Mouse (Mus musculus) cerebellum, postnatal 25 days (tissue): Measurements from ENCODE around the gene Antxrl.

Experiments used
- DNase-seq, 2 experiments: peaks; one replicate each; pipeline ENCODE4 v3.0.0; 2021; ENCODE audit warnings: mixed read lengths in 2 of 2

Antxrl gene

GRCm38 (mm10) chr14:34052516-34052915 lies at the start of gene Antxrl:
Antxrl (plus strand) TSS chr14:34052707.
- DNase-seq, result no peak

DNA sequence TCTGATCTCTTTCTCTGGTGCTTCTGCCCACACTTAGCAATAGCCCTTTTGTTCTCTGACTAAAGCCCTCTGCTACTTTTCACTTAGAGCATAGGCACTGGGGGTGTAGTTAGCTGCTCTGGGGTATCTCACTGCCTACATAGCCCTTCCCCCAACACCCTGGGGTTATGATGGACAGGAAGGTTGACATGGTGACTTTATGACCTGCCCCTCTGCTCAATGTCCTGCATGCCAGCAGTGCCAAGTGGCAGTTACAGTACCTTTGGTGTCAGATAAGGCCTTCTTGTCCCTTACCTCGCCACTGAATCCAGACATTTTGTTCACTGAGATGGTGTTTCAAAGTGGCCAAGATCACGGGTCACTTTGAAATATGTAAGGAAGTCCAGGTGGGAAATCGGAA lies 37.4 kb upstream of the Antxrl start, which contains the start of gene Gm30083:
Gene Gm30083 (minus strand): TSS at position 120 of the 400 bp plus-strand sequence.
- no peak for DNase-seq

- no peak for DNase-seq
These were observed 36.1 kb upstream of the Antxrl start, which contains the start of gene Gm5460 for GRCm38 (mm10) chr14:34016381-34016780. Gm5460 (plus strand) TSS chr14:34016758.

DNA sequence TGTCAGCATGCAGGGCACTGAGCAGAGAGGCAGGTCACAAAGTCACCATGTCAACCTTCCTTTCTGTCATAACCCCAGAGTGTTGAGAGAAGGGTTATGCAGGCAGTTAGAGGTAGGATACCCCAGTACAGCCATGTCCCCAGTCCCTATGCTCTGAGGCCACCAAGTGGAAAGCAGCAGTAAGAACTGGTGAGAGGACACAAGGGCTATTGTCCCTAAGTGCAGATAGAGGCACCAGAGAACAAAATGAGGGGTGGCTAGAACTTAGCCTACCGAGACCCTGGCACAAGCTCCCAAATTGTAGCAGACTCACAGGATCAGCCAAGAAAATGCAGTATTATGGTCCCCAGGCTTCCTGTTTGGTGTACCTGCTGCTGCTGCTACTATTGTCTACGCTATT lies 35.6 kb upstream of the Antxrl start:
- no peak for DNase-seq

DNA sequence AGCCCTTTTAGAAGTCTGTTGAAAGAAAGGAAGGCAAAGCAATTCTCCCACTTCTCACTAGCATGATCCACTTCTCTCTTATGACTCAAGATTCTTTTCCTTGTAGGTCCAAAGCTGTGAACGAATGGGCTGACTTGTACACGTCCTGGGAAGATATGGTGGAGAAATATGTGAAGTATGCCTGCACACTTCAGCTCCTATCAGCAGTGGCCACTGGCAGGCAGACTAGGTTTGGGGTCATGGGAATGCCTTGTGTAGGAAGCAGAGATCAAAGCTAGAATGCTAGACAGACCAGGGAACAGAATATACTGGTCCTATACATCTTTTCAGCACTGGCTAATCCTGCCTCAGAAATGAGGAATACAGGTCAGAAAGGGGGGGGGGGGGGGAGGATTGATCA lies 25.8 kb upstream of the Antxrl start:
- no peak for DNase-seq

DNA sequence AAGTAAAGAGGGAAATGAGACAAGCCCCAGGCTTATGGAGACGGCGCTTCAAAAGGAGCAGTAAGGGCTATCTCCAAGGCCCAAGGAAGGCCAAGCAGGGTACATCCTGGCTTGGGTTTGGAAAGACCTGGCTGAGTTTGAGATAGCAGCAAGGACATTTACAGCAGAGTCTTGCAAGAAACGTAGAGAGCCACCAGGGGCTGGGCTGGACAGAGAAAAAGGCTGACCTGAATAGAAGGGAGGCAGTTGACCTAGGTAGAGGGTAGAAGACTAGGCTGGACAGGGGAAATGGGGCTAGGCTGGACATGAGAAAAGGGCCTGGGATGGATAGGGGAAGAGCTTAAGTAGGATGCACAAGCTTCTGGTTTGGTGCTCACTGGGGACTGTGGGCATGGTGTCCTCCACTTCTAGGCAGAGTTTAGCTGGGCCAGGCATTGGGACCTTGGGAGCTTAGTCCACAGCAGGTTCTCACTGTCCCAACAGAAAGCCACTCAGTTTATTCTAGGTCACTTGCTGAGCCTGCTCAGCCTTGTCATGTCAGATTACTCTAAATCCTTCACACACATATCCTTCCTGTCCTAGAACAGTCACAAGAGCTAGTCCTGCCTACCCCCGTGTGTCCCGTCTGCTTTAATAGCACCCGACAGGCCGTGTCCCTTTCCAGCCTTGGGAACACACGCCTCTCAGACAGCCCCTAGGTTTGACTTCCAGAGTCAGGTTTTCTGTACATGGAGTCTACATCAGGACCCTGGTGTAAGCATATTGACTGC lies 18.5 kb upstream of the Antxrl start:
- no peak for DNase-seq

- no peak for DNase-seq
These were observed 11.3 kb upstream of the Antxrl start for GRCm38 (mm10) chr14:34041241-34041640.

- DNase-seq, result peak; percentile 15 to 21
These were observed 9.2 kb upstream of the Antxrl start for GRCm38 (mm10) chr14:34043341-34043740.

- peak; percentile 19 to 40 for DNase-seq
These were observed 2.3 kb upstream of the Antxrl start for GRCm38 (mm10) chr14:34050101-34050779.

DNA sequence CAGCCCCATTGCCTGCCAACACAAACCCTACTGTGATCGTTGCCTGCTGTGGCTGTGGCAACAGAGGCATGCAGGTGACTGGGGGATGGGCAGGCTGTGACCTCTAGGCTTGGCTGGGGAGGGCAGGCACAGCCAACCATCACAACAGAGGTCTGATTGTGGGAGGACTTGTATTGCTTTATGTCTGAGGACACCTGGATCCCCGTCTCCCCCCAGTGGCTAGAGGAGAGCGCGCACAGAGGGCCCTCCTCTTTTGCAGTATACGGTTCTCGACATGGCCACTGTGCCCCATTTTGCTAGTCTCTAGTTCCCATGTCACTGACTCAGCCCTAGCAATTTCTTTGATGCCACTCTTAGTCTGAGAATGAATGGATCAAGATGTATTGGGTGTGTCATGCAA lies 19.2 kb downstream of the Antxrl start:
- DNase-seq, result no peak

DNA sequence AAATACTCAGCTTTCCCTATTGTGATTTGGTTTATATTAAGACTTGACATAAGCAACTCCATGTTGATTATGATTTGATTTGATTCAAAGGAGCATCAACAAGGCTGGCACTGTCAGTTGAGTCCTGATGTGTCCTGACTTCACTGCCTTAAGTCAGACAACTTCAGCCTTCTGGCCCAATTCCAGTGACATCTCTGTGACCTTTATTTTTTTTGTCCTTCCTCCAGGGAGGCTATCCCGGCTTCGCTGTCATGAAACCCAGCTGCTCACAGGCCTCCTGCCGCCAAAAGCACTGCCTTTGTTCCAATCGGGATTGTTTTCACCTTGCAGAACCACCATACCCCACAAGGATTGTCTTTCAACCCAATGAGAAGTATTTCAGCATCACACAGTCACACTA lies 22.8 kb downstream of the Antxrl start:
- DNase-seq, result no peak

DNA sequence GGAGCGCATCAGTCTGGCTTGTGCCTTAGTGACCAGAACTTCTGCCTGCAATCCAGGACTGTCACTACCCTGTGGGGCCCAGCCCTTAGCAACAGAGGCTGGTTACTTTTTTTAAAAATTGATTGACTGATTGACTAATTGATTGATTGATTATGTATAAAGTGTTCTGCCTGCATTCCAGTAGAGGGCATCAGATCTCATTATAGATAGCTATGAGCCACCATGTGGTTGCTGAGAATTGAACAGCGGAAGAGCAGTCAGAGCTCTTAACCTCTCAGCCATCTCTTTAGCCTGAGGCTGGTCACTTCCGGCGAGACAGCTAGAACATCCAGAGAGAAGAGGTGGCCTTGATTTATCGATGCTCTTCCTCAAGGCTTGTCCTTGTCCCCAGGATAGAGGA lies 24.7 kb downstream of the Antxrl start:
- no peak for DNase-seq

DNA sequence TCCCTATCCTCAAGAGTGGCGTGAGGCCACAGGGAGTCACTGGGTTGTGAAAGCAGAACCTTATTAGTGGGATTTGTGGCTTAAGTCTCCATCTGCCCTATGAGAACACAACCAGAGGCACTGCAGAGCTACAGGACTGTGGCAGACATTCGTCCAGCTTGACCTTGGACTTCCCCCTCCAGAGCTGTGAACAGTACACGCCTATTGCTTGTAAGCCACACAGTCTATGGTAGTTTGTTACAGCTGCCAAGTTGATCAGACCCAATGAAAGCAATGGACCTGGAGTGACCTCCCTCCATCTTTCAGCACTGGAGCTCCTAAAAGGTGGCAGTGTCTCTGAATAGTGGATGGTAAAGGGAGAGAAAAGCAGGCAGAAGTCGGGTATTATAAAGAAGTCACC lies 25.8 kb downstream of the Antxrl start:
- DNase-seq, result no peak

DNA sequence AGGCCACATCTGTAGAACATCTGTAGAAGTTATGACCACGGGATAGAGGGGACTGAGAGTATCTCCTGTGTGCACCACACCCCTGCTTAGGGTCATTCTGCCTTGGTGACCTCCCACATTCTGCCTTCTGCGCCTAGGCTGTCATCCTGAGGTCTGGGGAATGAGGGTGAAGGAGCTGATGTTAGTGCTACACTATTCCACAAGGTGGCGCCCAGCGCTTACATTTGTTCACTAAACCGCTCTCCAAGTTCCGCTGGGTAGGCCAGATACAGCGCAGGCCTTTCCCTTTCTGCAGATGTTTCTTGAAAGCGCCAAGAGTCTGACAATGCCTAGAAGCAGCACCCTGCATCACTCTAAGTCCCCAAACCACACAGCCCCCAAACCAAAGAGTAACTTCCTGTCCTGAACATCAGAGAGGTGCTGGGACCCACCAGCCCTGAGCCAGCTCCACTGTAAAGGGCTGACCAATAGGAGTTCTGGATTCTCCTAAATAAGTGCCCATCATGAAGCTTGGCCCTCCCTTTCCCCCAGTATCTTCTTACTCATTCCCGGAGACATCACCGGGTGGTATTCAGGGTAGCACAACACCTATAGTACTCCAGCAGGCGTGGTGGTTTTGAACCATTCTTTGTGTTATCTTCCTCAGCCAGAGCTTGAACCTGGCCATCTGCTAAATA lies 28.0 kb downstream of the Antxrl start:
- DNase-seq, result peak; percentile 70 to 85

DNA sequence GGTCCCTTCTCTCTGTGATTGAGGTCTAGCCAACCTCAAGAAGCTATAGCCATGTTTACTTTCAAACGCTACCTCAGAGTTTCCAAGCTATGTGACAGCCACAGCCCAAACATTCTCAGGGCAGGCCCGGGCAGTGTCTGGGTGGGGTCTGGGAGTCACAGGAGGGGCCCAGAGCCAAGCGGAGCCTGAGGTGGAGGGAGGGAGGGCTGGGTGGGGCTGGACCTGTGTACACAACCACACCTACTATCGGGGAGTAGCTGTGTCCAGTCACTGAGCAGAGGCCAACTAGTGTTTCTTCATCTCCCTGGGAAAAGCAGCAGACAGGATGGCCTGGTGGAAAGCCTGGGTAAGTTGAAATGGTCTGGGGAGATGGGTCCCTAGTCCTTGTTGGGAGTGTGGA lies 33.2 kb downstream of the Antxrl start, which contains the start of gene Anxa8:
Gene Anxa8 (plus strand): TSS at position 251 of the 400 bp plus-strand sequence.
- no peak for DNase-seq

GRCm38 (mm10) chr14:34086806-34087205 lies 34.3 kb downstream of the Antxrl start:
- peak; percentile 20 to 56 for DNase-seq

- DNase-seq, result no peak
These were observed 35.4 kb downstream of the Antxrl start for GRCm38 (mm10) chr14:34087856-34088398.

- peak in 1 of 2 experiments; percentile 20 for DNase-seq
These were observed 37.3 kb downstream of the Antxrl start for GRCm38 (mm10) chr14:34089796-34090195.

DNA sequence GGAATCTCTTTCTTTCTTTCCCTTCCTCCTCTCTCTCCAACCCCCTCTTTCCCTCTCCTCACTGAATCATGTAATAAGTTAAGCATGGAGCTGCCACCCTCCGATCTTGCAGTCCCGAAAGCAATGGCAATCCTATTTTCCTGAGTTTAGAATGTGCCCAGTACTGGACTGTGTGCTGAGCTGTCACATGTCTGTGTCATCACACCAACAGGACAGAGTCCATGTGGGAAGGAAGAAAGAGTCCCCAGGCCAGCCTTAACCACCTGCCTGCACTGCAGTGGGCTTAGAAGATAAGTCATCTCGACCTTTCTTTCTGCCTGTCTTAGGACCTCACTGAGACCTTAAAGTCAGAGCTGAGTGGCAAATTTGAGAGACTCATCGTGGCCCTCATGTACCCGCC lies 39.0 kb downstream of the Antxrl start:
- DNase-seq, result no peak

DNA sequence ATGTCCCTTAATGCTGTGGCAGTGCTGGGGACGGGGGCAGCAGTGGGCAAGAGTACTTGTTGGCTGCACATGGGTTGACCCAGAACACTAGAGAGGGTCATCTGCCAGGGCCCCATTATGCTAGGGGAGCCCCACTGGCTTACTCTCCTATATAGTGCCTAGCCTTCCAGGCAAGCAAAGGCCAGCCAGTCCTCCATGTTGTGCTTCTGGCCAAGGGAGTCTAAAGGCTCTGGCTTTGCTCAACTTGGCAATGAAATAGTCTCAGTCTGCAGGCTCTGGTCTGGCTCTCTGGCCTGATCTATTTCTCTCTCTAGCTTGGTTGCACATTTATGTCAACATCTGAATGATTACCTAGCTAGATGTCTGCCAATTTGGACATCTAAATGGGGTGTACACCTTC lies 40.3 kb downstream of the Antxrl start:
- DNase-seq, result no peak

- no peak for DNase-seq
These were observed 43.7 kb downstream of the Antxrl start for GRCm38 (mm10) chr14:34096161-34096560.

DNA sequence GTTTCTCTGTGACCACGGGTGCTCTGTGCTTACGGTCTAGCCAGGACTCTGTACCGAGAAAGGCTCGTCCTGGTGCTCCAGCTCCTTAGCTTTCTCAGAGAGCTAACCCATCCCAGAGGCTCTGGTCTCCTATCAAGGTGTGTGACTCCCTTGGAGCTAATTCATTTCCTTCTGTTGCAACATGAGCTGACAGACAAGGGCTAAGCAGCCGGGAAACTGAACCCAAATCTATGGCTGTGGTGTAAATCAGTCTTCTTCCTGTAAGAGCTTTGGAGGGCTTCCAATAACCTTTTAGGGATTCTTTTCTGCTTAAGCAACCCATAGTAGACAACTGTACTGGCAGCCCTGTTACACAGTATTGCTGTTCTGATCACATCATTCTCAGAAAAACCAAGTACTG lies 50.1 kb downstream of the Antxrl start, which contains the start of gene A630023A22Rik:
Gene A630023A22Rik (minus strand): TSS at position 154 of the 400 bp plus-strand sequence.
- no peak for DNase-seq

GRCm38 (mm10) chr14:34103855-34104254 lies 51.3 kb downstream of the Antxrl start:
- no peak for DNase-seq
